Mouse (Mus musculus): ENCODE measurements around the gene Herc3.

DNA sequence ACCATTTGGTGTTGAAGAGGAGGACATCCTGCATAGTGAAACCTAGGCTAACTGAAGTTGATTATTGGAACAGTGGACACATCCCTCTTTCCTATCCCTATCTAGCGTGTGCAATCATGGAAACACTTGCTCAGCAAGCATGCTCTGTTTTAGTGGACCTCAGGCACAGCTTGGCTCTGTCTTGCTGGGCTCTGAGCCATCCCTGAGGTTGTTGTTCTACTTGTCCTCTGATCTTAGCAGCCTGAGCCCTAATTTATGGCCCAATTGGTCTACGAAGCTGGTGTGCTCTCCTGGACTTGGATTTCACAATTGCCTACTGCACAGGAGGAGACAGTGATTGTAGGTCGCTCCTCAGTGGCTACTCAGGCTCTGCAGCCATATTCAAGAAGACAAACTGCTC lies 137.0 kb downstream of the Herc3 start:
- TF ChIP-seq MYC (IDR thresholded peaks at IDR 0.05; ENCODE audit: low read depth, low read length) (no peak), CTCF (IDR thresholded peaks at IDR 0.05 in 2 of 3, conservative IDR thresholded peaks at IDR 0.05 in 1 of 3; ENCODE audit: control insufficient read depth in 1 of 3, insufficient read depth in 1 of 3, low read depth in 2 of 3, low read length in 3 of 3, poor library complexity in 1 of 3, severe bottlenecking in 1 of 3) (no peak), POLR2A (IDR thresholded peaks at IDR 0.05; ENCODE audit: control insufficient read depth in 1 of 2, insufficient read depth in 1 of 2, low read depth in 1 of 2, low read length in 2 of 2, poor library complexity in 1 of 2) (no peak), EP300 (IDR thresholded peaks at IDR 0.05; ENCODE audit: low read depth in 1 of 2, low read length in 2 of 2) (no peak), SMC3 (IDR thresholded peaks at IDR 0.05; ENCODE audit: low read depth, low read length) (no peak), GATA1 (IDR thresholded peaks at IDR 0.05; ENCODE audit: low read depth, low read length) (no peak), POLR2AphosphoS5 (IDR thresholded peaks at IDR 0.05; ENCODE audit: borderline replicate concordance, low read depth, low read length) (no peak), TAL1 (IDR thresholded peaks at IDR 0.05; ENCODE audit: low read length) (no peak), HCFC1 (IDR thresholded peaks at IDR 0.05; ENCODE audit: low read depth, low read length) (no peak), E2F4 (IDR thresholded peaks at IDR 0.05; ENCODE audit: borderline replicate concordance, low read depth, low read length) (no peak), POLR2AphosphoS2 (IDR thresholded peaks at IDR 0.05; ENCODE audit: low read length) (no peak)

Measured in MEL (cell line).